Mouse (Mus musculus): ENCODE measurements around the gene Prkar1b.

Gene Prkar1b

DNA sequence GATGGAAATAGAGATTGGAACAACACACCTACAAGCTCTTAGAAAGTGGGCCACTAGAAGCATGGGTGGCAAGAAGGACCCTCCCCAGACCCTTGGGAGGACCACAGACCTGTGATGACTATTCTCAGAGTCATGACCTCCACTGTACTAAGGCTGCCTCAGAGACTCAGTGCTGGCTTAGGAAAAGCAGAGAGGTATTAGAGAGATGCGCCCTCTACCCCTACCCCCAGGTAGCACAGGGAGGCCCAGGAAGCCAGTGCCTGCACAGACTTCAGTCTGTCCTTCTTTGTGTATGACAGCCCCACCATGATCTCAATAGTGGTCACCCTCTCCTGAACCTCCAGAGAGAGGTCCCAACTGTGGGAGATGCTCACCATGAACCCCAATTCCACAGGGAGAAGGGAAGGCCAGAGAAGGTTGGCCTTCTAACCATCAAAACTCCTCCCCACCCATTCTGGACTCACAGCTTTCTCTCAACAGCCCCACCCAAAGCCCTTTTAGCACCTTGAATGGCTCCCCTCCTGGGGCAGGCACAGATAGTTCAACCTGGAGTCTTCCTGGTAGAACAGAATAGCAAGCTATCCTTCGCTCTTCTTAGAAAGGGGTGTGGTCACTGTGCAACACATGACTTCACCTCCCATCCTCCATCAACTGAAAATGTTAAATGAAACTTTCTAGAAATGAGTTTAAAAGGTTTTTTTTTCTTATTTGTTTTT is 39.5 kb downstream of the Prkar1b start:
- 97% methylated on average over 2 of the region's 2 CpGs for WGBS

DNA sequence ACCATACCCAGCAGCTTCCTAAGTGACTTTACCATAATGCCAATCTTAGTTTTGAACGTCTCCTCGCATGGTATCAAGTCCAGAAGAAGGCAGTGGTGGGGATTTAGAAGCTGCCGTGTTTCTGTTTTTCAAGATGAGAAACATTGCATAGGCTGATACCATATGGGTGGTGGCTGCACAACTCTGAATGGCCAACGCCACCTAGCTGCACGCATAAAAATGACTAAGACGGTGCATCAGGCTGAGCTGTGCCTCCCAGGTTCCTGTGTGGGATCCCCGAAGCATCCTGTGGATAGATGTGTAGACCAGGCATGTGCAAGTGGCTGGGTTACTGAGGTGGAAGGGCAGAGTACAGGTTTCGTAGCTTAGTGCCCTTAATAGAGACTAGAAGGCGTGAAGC is 42.0 kb downstream of the Prkar1b start:
- 51% methylated on average over 9 of the region's 9 CpGs for WGBS

DNA sequence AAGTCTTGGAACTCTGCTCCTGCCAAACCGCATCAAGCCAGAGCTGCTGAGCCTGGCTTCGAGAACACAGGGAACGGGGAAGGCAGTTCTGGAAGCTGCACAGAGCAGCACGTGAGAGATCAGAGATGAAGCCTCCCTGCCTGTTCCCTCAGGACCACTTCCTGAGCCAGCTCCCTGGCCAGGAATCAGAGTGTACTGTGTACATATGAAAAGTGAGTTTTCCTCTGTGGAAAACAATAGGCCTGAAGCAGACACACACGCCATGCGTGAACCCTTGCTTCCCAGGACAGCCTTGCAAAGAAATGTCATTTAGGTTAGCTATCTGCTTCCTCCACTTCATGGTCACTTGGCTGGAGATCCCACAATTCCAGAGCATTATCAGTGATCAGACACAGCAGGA is 48.0 kb downstream of the Prkar1b start:
- WGBS: 57% methylated on average over 6 of the region's 6 CpGs

DNA sequence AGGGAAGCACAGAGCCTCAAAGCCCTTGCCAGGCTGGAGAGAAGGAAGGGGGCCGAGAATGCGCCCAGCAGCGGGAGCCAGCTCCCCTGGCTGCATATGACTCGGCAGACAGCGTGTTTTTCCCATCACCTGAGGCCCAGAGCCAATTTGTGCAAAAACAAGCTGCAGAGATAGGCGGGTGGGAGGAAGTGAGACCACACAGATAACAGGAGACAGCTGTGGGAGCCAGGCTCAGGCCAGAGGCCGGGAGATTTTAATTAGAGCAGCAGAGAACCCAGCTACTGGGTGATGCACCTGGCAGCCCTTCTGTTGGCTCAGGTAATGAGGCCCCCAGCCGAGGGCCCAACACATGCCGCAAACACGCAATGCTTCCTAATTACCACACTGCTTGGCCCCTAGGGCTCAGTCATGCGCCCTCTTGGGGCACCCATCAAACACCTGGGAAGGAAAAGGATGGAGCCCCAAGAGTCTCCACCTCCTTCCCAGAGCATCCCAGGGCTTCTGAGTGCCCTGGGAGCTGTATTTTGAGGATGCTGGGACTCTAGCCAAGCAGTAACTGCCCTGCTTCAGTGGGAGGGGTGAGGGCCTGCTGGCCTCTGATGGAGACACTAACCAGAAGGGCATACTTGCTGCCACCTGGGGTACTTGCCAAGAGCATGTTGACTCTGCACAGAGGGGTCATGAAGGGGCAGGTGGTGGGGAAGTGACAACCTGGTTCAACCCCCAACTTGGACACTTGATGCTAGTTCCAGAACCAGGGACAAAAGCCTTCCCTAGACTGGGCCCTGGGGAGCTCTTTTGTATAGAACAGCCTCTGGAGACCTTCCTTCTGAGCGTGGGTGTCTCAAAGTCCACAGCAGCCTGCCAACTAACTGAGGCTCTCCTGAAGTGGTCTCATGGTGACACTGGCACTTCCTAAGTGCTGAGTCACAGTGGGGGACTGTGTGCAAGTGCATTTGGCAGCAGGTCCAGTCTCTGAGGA is 50.5 kb downstream of the Prkar1b start:
- 31% methylated on average over 12 of the region's 12 CpGs for WGBS

DNA sequence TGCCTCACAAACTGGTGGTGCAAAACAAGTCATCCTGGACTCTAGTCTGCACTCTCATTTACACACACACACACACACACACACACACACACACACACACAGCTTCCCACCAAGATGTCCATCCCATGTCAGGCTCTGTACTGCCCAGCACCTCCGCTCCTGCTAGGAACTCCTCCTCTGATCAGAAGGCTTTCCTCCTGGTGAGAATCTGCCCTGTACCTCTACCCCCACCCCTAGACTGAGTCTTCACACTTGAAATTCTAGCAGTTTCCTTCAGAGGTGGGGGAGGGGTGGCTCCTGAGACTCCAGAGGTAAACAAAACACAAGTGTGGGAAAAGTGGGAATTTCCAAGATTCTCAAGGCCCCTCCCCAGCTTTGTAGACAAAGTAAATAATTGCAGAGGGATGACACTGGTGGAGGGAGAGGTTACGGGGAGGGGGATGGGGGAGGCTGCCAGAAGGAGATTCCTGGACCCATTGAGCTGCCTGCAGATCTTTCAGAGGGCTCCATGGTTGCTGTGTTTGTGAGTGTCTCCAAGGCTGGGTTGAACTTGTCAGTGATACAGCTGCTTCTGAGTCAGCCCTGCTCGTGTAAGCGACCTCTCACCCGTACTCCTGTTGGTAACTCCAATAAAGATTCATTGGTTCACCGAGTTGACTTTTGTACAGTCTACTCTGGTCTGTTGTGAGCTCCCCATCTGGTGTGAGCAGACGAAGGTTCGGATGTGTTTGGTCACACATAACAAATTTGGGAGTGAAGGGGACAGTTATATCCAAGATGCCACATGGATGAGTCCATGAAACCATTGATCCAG is 54.3 kb downstream of the Prkar1b start:
- 81% methylated on average over 8 of the region's 8 CpGs for WGBS

DNA sequence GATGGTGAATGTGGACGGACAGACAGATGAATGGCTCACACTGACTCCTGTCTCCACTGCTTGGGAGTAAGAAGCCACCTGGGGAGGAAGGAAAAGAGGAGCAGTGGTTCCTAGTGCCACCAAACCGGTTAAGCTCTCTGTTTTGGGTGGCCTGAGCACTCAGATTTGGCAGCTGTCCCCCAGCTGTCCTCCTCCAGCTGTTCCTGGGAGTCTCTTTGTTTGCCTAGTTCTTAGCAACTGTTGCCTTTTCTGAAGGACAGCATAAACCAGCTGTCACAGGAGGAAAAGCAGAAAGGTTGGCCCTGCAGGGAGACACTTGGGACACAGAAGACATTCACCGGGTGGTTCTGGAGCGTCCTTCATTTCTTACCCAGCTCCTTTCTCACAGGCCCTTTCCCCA is 56.3 kb downstream of the Prkar1b start:
- WGBS: 73% methylated on average over 4 of the region's 4 CpGs

DNA sequence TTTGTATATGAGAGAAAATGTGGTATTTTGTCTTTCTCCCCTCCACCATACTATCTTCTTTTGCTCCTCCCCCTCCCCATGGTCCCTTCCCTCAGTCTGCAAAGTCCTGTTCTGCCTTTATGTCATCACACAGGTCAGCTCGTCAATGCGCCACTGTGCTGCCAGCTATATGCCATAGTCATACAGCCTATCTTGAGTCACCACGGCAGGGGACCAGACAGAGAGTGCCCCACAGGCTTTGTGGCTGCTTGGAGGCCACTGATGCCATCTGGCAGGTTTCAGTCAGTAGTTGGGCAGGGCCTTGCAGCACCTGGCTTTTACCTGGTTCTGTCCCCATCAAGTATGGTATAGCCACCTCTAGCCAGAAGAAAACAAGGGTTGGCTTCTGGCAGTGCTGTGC is 58.1 kb downstream of the Prkar1b start:
- WGBS: 86% methylated on average over 3 of the region's 3 CpGs

DNA sequence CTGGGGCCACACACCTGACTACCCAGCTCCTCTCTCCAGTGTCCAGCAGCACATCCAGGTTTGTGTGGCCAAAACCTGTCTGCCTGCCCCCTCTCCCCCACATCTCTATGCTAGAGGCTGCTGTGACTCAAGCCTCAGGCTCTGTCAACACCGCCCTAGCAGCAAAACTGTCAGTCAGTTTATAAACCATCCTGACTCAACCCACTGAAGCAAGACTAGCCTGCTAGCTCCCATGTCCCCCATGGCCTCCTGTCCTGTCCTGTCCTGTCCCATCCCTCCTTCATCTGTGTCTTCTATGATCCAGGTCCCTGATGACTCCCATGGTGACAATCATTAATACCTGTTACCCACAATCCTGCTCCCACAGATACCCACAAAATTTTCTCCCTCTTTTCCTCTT is 59.6 kb downstream of the Prkar1b start:
- 59% methylated on average over 1 of the region's 1 CpGs for WGBS

DNA sequence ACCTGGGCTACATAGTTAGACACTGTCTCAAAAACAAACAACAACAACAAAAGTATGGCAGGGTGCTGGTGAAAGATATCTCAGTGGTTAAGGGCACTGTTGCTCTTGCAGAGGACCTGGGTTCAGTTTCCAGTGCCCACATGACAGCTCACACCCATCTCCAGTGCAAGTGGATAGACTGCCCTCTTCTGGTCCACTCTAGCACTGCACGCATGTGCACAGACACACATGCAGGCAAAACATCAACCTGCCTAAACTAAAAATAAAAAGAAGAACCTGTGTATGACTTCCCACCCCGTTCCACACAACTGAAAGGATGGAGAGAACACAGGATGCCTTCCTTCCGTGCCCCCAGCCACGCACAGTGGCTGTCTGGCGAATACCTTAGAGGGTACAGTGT is 61.6 kb downstream of the Prkar1b start:
- WGBS: 91% methylated on average over 5 of the region's 5 CpGs

DNA sequence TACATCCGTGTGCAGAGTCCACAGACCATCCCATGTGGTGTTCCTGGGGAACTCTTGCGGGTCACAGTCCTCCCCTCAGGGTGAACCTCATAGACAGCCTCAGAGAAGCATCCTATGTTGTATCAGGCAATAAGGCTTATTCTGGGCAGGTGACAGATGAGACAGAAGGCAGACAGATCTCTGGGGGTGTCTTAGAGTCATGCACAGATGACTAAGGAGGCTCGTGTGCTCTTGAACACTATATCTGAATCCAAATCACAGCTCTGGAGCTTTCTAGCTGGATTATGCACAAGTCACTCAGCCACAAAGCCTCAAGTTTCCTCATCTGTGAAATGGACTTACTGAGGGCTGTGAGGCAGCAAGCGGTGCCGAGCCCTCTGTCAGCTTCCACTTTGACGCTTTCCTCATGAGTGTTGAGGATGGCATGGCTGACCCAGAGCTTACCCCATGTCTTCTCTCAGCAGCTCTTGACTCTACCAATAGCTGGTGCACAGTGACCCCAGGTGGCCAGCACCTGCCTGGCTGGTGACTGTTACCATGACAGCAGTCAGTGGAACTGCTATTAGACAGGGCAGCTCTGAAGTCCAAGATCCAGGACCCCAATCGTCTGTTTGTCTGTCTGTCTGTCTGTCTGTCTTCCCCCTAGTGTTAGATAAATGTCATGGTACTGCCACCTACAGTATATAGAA is 64.8 kb downstream of the Prkar1b start:
- WGBS: 61% methylated on average over 7 of the region's 7 CpGs

DNA sequence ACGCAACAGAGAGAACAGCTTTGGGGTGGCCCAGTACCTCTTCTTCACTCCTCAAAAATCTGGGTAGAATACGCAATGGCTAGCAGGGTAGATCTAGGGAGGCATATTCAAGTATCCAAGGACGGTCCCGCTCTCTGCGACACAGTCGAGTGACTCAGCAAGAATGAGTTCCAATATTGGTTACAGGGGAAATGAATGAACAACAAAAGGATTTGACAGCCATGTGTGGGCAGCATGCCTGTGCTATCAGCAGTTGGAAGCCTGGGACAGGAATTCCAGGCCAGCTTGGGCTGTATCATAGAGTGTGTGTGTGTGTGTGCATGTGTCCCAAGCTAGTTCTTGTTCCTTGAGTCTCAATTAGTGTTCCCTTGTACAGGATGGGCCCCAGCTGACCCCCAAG is 65.5 kb downstream of the Prkar1b start:
- WGBS: 37% methylated on average over 6 of the region's 6 CpGs

DNA sequence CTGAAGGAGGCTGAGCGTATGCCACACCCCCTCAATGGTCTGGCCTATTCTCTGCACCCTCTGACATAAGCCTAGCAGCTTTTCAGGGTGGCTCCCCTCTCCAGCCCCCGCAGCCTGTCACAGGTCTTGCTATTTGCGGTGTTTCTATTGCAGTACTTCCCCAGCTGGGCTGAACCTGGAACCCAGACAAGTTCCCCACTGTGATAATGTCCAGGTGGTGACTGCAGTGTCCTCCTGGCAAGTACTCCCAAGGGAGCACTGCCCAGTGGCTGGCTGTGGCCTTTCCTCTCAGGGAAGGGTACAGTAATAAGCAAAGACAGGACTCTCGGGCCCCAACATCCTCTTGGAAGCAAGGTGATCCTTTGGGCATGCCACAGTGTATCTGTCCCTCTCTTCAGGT is 66.0 kb downstream of the Prkar1b start:
- WGBS: 48% methylated on average over 4 of the region's 4 CpGs

DNA sequence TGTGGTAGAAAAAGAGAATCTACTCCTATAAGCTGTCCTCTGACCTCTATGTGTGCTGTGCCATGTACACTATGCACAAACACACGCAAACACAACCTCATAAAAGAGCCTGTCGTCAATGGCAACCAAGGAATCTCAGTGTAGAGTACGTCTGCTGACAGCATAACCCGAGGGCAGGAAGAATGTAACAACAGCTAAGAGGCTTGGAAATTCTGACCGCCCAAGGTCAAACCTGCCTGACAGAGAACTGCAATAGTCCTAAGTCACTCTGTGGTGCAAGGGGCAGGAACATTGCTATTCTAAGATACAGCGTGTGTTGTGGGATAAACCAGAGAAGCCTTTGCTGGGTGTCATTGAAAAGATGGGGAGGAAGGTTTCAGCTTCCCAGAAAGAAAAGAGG is 68.4 kb downstream of the Prkar1b start:
- 58% methylated on average over 6 of the region's 6 CpGs for WGBS

DNA sequence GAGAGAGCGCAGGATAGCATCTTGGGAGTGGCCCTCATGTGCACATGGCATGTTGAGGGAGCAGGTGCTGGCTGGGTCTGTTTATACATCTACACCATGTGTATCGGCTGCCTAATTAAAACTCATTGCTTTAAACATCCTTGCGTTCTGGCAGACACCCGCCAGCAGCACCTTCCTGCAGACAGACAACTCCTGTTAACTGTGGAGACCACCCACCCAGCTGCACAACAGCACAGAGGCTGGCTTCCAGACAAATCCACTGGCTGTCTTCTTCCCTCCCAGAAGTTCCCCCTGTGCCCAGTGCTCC is 71.7 kb downstream of the Prkar1b start:
- 45% methylated on average over 4 of the region's 4 CpGs for WGBS

DNA sequence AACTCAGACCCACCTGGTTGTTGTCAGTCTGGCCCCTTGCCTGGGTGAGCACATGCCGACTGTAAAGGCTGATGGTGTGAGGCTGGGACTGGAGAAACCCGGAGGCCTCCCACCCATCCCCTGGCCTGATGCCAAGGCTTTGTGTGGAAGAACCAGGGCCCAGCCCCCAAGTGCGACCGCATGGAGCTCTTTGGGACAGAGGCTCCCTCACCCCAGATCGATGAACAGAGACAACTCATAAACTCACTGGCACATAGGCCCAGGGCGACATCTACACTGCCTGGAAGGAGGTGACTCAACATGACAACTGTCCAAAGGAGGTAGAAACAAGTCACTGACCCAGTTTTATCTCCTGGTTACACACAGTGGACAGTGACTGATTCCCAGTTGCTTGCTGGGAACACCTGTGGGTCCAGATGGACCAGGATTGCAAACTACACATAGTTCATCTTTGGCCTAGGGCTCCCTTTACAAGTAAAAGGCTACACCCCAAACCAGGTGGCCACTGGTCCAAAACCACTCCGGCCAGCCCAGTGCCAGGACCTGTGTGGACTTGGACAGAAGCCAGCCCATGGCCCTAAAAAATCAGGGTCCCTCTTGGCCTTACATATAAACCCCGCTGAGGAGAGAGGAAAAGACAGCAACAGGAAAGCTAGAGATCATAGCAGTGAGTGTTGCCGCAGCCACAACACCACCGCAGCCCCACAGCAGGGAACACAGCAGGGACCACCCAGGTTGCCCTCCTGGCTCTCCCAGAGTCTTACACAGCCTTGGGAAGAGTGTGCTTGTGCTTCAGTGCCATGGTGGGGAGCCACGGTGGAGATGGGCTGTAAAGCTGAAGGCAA is 72.3 kb downstream of the Prkar1b start:
- WGBS: 58% methylated on average over 11 of the region's 11 CpGs

DNA sequence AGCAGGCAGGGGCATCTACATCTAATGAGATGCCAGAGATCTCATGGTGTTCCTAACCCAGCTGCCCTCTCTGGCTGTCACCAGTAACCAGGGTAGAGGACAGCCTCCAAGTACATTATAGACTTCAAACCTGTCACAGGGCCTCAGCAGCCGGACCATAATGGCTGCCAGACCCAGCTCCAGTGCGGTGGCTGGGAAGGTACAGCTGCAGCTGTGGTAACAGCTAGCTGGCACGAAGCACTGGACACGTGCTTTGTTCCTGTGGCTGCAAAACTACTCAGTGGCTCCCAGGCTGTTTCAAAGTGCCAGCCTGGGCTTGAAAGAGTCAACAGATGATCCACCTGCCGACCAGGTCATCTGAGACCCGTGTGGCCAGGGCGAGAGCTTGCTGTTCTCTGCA is 73.4 kb downstream of the Prkar1b start:
- WGBS: 56% methylated on average over 7 of the region's 7 CpGs

DNA sequence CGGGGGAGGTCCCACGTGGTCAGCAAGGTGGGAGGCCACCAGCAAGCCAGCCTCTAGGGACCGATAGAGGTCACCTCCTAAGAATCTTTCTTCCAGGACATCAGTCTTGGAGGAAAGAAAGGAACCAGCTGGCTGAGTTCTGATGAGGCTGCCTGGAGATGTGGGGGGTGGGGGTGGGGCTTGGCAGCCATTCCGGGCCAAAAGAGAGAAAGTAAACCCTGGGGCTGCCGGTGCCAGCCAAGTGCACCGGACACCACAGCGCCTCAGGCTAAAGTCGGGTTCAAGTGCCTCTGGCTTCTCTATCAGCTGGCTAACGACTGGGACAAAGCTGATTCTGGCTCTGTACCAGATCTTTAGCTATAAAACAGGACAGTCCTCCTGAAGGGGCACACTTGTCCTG is 74.0 kb downstream of the Prkar1b start:
- WGBS: 22% methylated on average over 9 of the region's 9 CpGs

DNA sequence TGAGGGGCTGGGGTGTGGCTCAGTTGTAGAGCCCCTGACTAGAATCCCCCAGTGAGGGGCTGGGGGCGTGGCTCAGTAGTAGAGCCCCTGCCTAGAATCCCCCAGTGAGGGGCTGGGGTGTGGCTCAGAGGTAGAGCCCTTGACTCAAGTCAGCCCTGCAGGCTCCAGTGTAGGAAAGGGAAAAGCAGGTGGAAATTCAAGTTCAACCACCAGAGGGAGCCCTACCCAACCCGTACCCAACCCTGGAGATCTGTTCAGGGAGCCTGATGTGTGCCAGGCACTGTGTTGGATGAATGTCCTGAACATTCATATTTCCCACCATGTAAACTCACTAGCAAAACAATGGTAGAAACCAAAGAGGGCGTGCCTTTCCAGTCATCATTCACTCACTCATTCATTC is 74.7 kb downstream of the Prkar1b start:
- 32% methylated on average over 3 of the region's 3 CpGs for WGBS

DNA sequence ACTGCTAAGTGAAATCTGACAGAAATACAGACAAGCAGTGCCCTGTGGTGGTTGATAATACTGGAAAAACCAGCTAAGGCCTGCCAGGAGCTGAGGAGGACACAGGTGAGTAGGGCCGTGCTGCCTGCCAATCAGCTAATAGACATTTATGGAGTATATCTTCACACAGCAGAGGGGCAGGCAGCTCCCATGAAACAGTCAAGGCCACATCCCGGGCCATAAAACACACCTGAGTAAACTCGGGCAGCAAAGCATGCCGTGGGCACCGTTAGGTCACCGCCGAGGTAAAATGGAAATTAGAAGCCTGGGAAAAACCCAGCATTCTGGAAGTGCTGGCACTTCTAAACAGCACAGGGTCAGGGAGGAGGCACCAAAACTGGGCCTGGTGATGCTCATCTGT is 75.8 kb downstream of the Prkar1b start:
- WGBS: 95% methylated on average over 7 of the region's 7 CpGs

DNA sequence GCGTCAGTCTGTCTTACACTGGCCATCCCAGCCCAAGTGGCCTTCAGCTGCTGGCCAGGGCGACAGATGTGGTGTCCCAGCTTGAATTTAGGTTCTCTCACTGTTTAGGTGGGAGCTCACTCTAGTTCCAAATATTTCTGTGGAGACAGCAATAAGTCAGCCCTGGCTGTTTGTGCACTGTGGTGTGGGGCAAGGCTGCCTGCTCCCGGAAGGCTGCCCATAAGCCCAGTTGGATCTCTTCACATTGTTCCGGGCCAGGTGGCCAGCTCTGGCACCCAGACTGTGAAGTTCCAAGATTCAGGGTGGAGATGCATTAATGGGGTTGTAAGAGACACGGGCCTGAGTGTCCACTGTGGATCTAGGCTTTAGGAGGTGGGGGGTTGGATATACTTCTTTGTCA is 76.9 kb downstream of the Prkar1b start:
- 86% methylated on average over 5 of the region's 5 CpGs for WGBS

Data from cerebral cortex, adult 2 months (tissue).